Mouse (Mus musculus) heart, adult 9 months (tissue): ENCODE data around the gene Nt5dc1.
"Not testable (repeated sequence)": the region's sequence is repeated elsewhere in the genome, so short reads cannot be mapped to it uniquely, and the experiment has no call there.

ENCODE experiments used
- DNase-seq, 2 experiments: peaks; one replicate each; pipeline ENCODE4 v3.0.0; 2022; ENCODE audit warnings: low spot score in 2 of 2

Gene Nt5dc1

GRCm38 (mm10) chr10:34418204-34418756, at the start of gene Nt5dc1:
Gene Nt5dc1, minus strand, starts transcription at chr10:34418552.
- peak; percentile 88 to 92 for DNase-seq

GRCm38 (mm10) chr10:34464321-34464720, 46.0 kb upstream of the Nt5dc1 start:
- DNase-seq = no peak

GRCm38 (mm10) chr10:34461451-34461850, 43.1 kb upstream of the Nt5dc1 start:
- DNase-seq = no peak

- DNase-seq = no peak
These were observed 31.1 kb upstream of the Nt5dc1 start for GRCm38 (mm10) chr10:34449469-34449868.

GRCm38 (mm10) chr10:34434191-34434590, 15.8 kb upstream of the Nt5dc1 start:
- DNase-seq = not testable (repeated sequence)

- no peak for DNase-seq
These were observed 13.4 kb upstream of the Nt5dc1 start for GRCm38 (mm10) chr10:34431783-34432182.

- not testable (repeated sequence) for DNase-seq
These were observed 442 bp upstream of the Nt5dc1 start for GRCm38 (mm10) chr10:34418794-34419193.

GRCm38 (mm10) chr10:34399267-34399666, 19.1 kb downstream of the Nt5dc1 start:
- DNase-seq = no peak

- no peak for DNase-seq
These were observed 21.4 kb downstream of the Nt5dc1 start for GRCm38 (mm10) chr10:34396959-34397358.

GRCm38 (mm10) chr10:34389681-34390080, 28.7 kb downstream of the Nt5dc1 start, which contains the start of gene Col10a1:
Gene Col10a1, plus strand, starts transcription at chr10:34389981.
- DNase-seq = no peak

GRCm38 (mm10) chr10:34385636-34386035, 32.7 kb downstream of the Nt5dc1 start:
- no peak for DNase-seq

GRCm38 (mm10) chr10:34373332-34373731, 45.0 kb downstream of the Nt5dc1 start:
- DNase-seq = no peak

- no peak for DNase-seq
These were observed 50.2 kb downstream of the Nt5dc1 start for GRCm38 (mm10) chr10:34368138-34368537.

GRCm38 (mm10) chr10:34363756-34364155, 54.6 kb downstream of the Nt5dc1 start:
- no peak for DNase-seq

- no peak for DNase-seq
These were observed 60.1 kb downstream of the Nt5dc1 start for GRCm38 (mm10) chr10:34358263-34358662.

- no peak for DNase-seq
These were observed 66.2 kb downstream of the Nt5dc1 start for GRCm38 (mm10) chr10:34352166-34352565.

GRCm38 (mm10) chr10:34341886-34342285, 76.5 kb downstream of the Nt5dc1 start:
- DNase-seq = no peak

- DNase-seq = no peak
These were observed 77.3 kb downstream of the Nt5dc1 start for GRCm38 (mm10) chr10:34341014-34341413.

- DNase-seq = peak in 1 of 2 experiments; percentile 22
These were observed 90.0 kb downstream of the Nt5dc1 start for GRCm38 (mm10) chr10:34328310-34328709.

- no peak for DNase-seq
These were observed 91.2 kb downstream of the Nt5dc1 start for GRCm38 (mm10) chr10:34327144-34327543.

GRCm38 (mm10) chr10:34326701-34327100, 91.7 kb downstream of the Nt5dc1 start:
- DNase-seq = no peak

GRCm38 (mm10) chr10:34320809-34321208, 97.5 kb downstream of the Nt5dc1 start:
- DNase-seq = no peak

- no peak for DNase-seq
These were observed 101.1 kb downstream of the Nt5dc1 start for GRCm38 (mm10) chr10:34317217-34317606.

- no peak for DNase-seq
These were observed 101.7 kb downstream of the Nt5dc1 start for GRCm38 (mm10) chr10:34316571-34317216.
